8 mouse cellular contexts compared by ENCODE assay signal in the genomic region with DNA sequence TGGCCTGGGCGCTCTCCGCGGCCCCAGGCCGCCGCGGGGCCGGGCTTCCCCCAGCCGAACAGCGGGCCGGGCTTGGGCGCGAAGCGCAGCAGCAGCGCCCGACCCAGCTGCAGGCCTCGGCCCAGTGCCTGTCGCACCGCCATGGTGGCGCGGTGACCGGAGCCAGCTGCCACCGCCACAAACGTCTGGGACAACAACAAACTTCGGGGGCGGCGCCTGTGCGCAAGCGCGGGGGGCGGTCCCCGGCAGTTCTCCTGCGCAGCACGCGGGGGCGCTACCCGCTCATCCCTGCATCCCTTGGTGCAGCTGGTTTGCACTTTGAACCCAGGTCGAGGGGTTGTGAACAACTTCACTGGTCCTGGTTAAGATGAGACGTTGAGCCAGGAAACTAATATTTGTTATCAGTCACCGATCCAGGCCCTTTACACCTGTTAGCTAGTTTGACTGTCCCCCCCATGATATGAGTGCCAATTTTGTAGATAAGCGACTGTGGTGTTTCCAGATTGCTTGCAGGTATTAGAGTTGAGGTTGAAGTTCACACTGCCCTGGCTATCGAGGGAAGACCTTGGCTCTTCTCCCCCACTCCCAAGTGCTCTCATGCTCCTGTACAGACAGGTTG. TPM values are rescaled to one million over a fixed set of nuclear protein-coding genes. Genes with fewer than 3 reads are reported as not detected.
DNase-seq lines count a peak whose midpoint lies in the region; ATAC-seq and TF ChIP-seq lines count a peak whose summit lies in the region.

A gene (minus strand): TSS at position 231 of the 619 bp plus-strand sequence.

- POLR2A ChIA-PET in Patski (lab: Charles Lee) = interaction anchor here (1.2 kb wide), 2 partner anchors 42 to 53 kb away, joined by 3 to 4 read pairs; no protein-coding TSS in a partner anchor

- H3K4me2 ChIP-seq in hindbrain, embryonic 12.5 days (replicated peaks) = peak within 1 kb of the TSS; percentile 65

- CTCF ChIA-PET in Patski (lab: Charles Lee) = interaction anchor here (1.2 to 1.6 kb wide), 4 partner anchors 53 to 106 kb away, joined by 3 to 11 read pairs (median 4); no protein-coding TSS in a partner anchor

- H3K9me3 ChIP-seq in hindbrain, embryonic 12.5 days (replicated peaks) = no peaks in the 10 kb centered on the region

- no peaks in the 10 kb centered on the region for H3K36me3 ChIP-seq in hindbrain, embryonic 12.5 days

- in situ Hi-C loops in Patski (cut with MboI; ENCODE audit: low pct_unique_long_range_greater_than_20kb) = no loop called here

- ATAC-seq in Patski = peak; percentile 58
- ATAC-seq in hindbrain, embryonic 12.5 days (ENCODE audit: low FRiP score) = peak; percentile 74; the same call in 1 of the 2 replicates

- H3K27ac ChIP-seq in hindbrain, embryonic 12.5 days = peak within 1 kb of the TSS; percentile 98

- peak within 1 kb of the TSS; percentile 87 for H3K4me3 ChIP-seq in hindbrain, embryonic 12.5 days

- no peak for TF ChIP-seq CTCF in Patski (IDR thresholded peaks at IDR 0.05)

- 5% methylated on average over 41 of the region's 41 CpGs for WGBS in hindbrain, embryonic 12.5 days

- DNase-seq in Patski (ENCODE audit: low read depth, low spot score) = no peak
- DNase-seq in cerebellum, postnatal 10 days = peak; percentile 94 to 96
- peak; percentile 83 to 86 for DNase-seq in frontal cortex, postnatal 14 days (ENCODE audit: low spot score in 2 of 2)
- DNase-seq in layer of hippocampus, postnatal 14 days (ENCODE audit: low spot score in 2 of 2) = peak; percentile 91
- DNase-seq in lung, postnatal 10 days = peak; percentile 96
- peak; percentile 87 for DNase-seq in ovary, postnatal 14 days (ENCODE audit: low spot score)
- peak; percentile 84 to 90 for DNase-seq in thymus, postnatal 10 days (ENCODE audit: low spot score in 2 of 2)

- H3K27me3 ChIP-seq in Patski = no peaks in the 10 kb centered on the region
- peaks cover 3% of the 10 kb centered on the region; the same call in 1 of the 2 replicates for H3K27me3 ChIP-seq in hindbrain, embryonic 12.5 days

- H3K9ac ChIP-seq in hindbrain, embryonic 12.5 days = peak within 1 kb of the TSS; percentile 89

- peaks cover 27% of the 10 kb centered on the region for H3K4me1 ChIP-seq in hindbrain, embryonic 12.5 days

RNA-seq across cellular contexts. Expression of the gene that starts here (rescaled TPM):
- 58.2 TPM for polyA plus RNA-seq in Patski (2021)
- 79.8 and 81.0 TPM in 2 replicates for polyA plus RNA-seq in hindbrain, embryonic 12.5 days (2016; fragmentation: Nextera tagmentation; extraction: Ambion mirVana)
- 100 to 1,000 TPM; 162 to 169 TPM for total RNA-seq in layer of hippocampus, postnatal 14 days (2021)
